22 mouse cellular contexts compared by ENCODE assay signal in the genomic region with DNA sequence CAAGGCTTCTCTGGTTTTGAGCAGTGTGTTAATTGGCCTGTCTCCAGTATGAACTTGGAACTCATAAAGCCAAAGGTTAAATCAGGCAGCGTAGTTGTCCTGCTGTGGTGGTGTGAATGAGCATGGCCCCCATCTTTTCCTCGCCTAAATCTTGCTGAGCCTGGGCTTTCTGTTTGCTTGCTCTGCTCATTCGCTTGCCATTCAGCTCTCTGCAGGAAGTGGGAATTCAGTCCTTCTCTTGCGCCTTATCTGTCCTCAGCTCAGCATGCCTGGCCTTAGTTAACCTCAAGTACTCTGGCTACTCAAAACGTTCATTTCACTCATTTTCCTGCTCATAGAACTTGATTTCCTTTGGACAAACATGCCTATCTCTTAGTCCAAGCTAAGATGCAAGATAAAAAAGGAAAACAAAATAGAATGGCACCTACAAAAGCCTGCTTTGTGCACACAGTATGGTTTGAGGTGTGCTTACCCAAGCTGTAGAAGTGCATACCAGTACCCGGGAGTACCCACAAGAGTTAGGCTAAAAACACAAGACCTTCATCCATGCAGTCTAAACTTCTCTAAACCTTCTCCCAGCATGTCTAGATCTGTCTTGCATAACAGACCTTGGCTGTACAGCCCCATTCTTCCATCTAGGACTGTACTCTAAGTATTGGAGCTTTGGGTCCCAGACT.
DNase-seq lines count a peak whose midpoint lies in the region; ATAC-seq and TF ChIP-seq lines count a peak whose summit lies in the region.
"Had no signal": no experiment of that assay in that cellular context is flagged by ENCODE, and none has a peak within 500 bp of the region (broad histone marks: within the 10 kb centered on the region; RNA-seq: fewer than 3 reads in every experiment).

No protein-coding gene starts in this region.

- TF ChIP-seq EP300 in liver, postnatal 0 days (IDR thresholded peaks at IDR 0.05; ENCODE audit: low read depth): no peak

- no peak for ATAC-seq in liver, postnatal 0 days
- ATAC-seq: forebrain, embryonic 16.5 days; hindbrain, embryonic 16.5 days had no signal

- H3K4me3 ChIP-seq in liver, adult 2 months (ENCODE audit: insufficient read depth, low read depth, low read length): no peak overlapping the region
- no peak overlapping the region for H3K4me3 ChIP-seq in liver, postnatal 0 days (ENCODE audit: low read depth, low read length)
- H3K4me3 ChIP-seq: embryonic facial prominence, embryonic 13.5 days; heart, embryonic 15.5 days had no signal

- H3K9me3 ChIP-seq in liver, postnatal 0 days (ENCODE audit: low read length): no peaks in the 10 kb centered on the region
- H3K9me3 ChIP-seq: embryonic facial prominence, embryonic 13.5 days; heart, embryonic 15.5 days had no signal

- H3K27me3 ChIP-seq in liver, adult 2 months (ENCODE audit: control insufficient read depth, insufficient read depth, low read length): no peaks in the 10 kb centered on the region
- no peaks in the 10 kb centered on the region for H3K27me3 ChIP-seq in liver, postnatal 0 days (ENCODE audit: insufficient read depth, low read length)
- H3K27me3 ChIP-seq: embryonic facial prominence, embryonic 13.5 days; heart, embryonic 15.5 days had no signal

- peak; percentile 28 for DNase-seq in kidney, adult 11 months
- no peak for DNase-seq in kidney, adult 18-20 months
- peak; percentile 45 for DNase-seq in liver, adult 2 months (ENCODE audit: extremely low read depth, low read depth, low spot score)
- no peak for DNase-seq in liver, postnatal 0 days
- peak; percentile 35 for DNase-seq in lung, postnatal 25 days (ENCODE audit: low spot score)
- DNase-seq in lung, postnatal 10 days: no peak
- DNase-seq in lung, postnatal 36 days: peak; percentile 25
- DNase-seq in ovary, postnatal 36 days (ENCODE audit: low spot score): no peak
- DNase-seq: adrenal gland, postnatal 25 days; cerebellum, adult 11-12 months; cerebellum, adult 9-11 months; gastrocnemius, postnatal 10 days; liver; midbrain, embryonic 14.5 days; retina, postnatal 1 day; right cerebral cortex, postnatal 14 days; thymus, adult 2 months; thymus, postnatal 4 days had no signal

- no peaks in the 10 kb centered on the region for H3K79me2 ChIP-seq in liver, adult 2 months (ENCODE audit: control insufficient read depth, insufficient read depth, low read length)

- peaks cover 24% of the 10 kb centered on the region for H3K36me3 ChIP-seq in liver, adult 2 months (ENCODE audit: control insufficient read depth, insufficient read depth, low read length)
- H3K36me3 ChIP-seq in liver, postnatal 0 days (replicated peaks; ENCODE audit: insufficient read depth, low read length): peaks cover 6% of the 10 kb centered on the region

- WGBS in liver, adult 2 months: 63% methylated on average over 6 of the region's 6 CpGs
- 57% methylated on average over 6 of the region's 6 CpGs for WGBS in liver, postnatal 0 days (ENCODE audit: insufficient replicate concordance)

- peaks cover 3% of the 10 kb centered on the region; the same call in 1 of the 2 replicates for H3K4me1 ChIP-seq in liver, adult 2 months (ENCODE audit: control insufficient read depth, insufficient read depth, low read length)
- H3K4me1 ChIP-seq in liver, postnatal 0 days (ENCODE audit: insufficient read depth): no peaks in the 10 kb centered on the region

- TF ChIP-seq POLR2A in liver, adult 2 months (IDR thresholded peaks at IDR 0.05; ENCODE audit: extremely low read depth, insufficient read depth, low read length): no peak

- no peak overlapping the region for H3K4me2 ChIP-seq in liver, postnatal 0 days (ENCODE audit: low read depth, low read length)
- H3K4me2 ChIP-seq: embryonic facial prominence, embryonic 13.5 days; heart, embryonic 15.5 days had no signal

- no peak overlapping the region for H3K9ac ChIP-seq in liver, adult 2 months (ENCODE audit: low read depth, low read length)
- no peak overlapping the region for H3K9ac ChIP-seq in liver, postnatal 0 days (replicated peaks)
- H3K9ac ChIP-seq: embryonic facial prominence, embryonic 13.5 days; heart, embryonic 15.5 days had no signal

- no peak for TF ChIP-seq CTCF in liver, adult 2 months (IDR thresholded peaks at IDR 0.05; ENCODE audit: low read depth, low read length)
- TF ChIP-seq CTCF in liver, postnatal 0 days (IDR thresholded peaks at IDR 0.05; ENCODE audit: low read depth): no peak

- H3K27ac ChIP-seq in liver, adult 2 months (replicated peaks; ENCODE audit: insufficient read depth, low read depth, low read length): no peak overlapping the region
- no peak overlapping the region for H3K27ac ChIP-seq in liver, postnatal 0 days (ENCODE audit: low read depth)
- H3K27ac ChIP-seq: embryonic facial prominence, embryonic 13.5 days; heart, embryonic 15.5 days had no signal

Comparison
In these comparisons a context has a peak if more than half of its experiments do, and no peak if none do; other contexts are left out.
1. DNase-seq: peak in kidney, adult 11 months (single experiment), liver, adult 2 months (single experiment), lung, postnatal 25 days (single experiment) and lung, postnatal 36 days (single experiment); none in kidney, adult 18-20 months (single experiment), liver, postnatal 0 days (single experiment), lung, postnatal 10 days (single experiment) and ovary, postnatal 36 days (single experiment).